Mouse (Mus musculus) stomach, embryonic 14.5 days (tissue): ENCODE data around the gene Calr. TPM values are rescaled to one million over a fixed set of nuclear protein-coding genes. Genes with fewer than 3 reads are reported as not detected.
A peak's percentile ranks its signal among the peaks of the same experiment; 100 is the strongest.

ENCODE experiments used
- ATAC-seq: fragments of 200-750 bp; cut with Nextera tagmentation; 2 replicates; pipeline ENCODE4 v1.8.0; 2017; ENCODE audit warnings: low read depth, moderate TSS enrichment; ENCODE audit not compliant: insufficient number of reproducible peaks, insufficient read depth, low FRiP score
- H3K27ac ChIP-seq: fragments of 300-500 bp; sonication (generic); 2 replicates; pipeline ENCODE4 v1.5.1; 2014; ENCODE audit warnings: mild to moderate bottlenecking, low read length, moderate library complexity, mixed read lengths
- H3K27me3 ChIP-seq: fragments of 300-500 bp; sonication (generic); 2 replicates; pipeline ENCODE4 v1.6.1; 2014; ENCODE audit warnings: low read length, control low read depth, mixed read lengths; ENCODE audit not compliant: control insufficient read depth, insufficient read depth
- H3K36me3 ChIP-seq: fragments of 300-500 bp; sonication (generic); 2 replicates; pipeline ENCODE4 v1.6.1; 2014; ENCODE audit warnings: mild to moderate bottlenecking, control low read depth, low read length, moderate library complexity, mixed read lengths; ENCODE audit not compliant: control insufficient read depth, insufficient read depth
- H3K4me1 ChIP-seq: fragments of 300-500 bp; sonication (generic); 2 replicates; pipeline ENCODE4 v1.6.1; 2014; ENCODE audit warnings: low read length, control low read depth, mixed read lengths; ENCODE audit not compliant: control insufficient read depth, insufficient read depth
- H3K4me2 ChIP-seq: fragments of 300-500 bp; sonication (generic); replicated peaks from 2 replicates; pipeline ENCODE4 v1.6.1; 2014; ENCODE audit warnings: low read depth, low read length, control low read depth
- H3K4me3 ChIP-seq: fragments of 300-500 bp; sonication (generic); 2 replicates; pipeline ENCODE4 v1.5.1; 2014; ENCODE audit warnings: low read depth, low read length, control low read depth
- H3K9ac ChIP-seq: fragments of 300-500 bp; sonication (generic); replicated peaks from 2 replicates; pipeline ENCODE4 v1.6.1; 2014; ENCODE audit warnings: low read depth, mild to moderate bottlenecking, control low read depth, low read length, moderate library complexity, mixed read lengths
- H3K9me3 ChIP-seq: fragments of 300-500 bp; sonication (generic); 2 replicates; pipeline ENCODE4 v1.6.1; 2016; ENCODE audit warnings: low read depth, low read length, control low read depth; ENCODE audit not compliant: control insufficient read depth
- WGBS: fragments of 180-500 bp; shearing (Covaris S2); extraction: QIAGEN DNeasy Blood & Tissue Kit; methylation state at CpG from one replicate; pipeline ENCODE4 v1.1.7; 2014; 5-methylcytosine and 5-hydroxymethylcytosine counted together
- microRNA-seq: library from miRNA; unstranded; fragments of <30 nt; microRNA quantifications from one replicate; pipeline ENCODE4, GENCODE M21; 2016
- polyA plus RNA-seq: library from polyadenylated mRNA; unstranded; fragments of >200 nt; fragmentation: Nextera tagmentation; extraction: Ambion mirVana; gene quantifications from 2 replicates; pipeline ENCODE4 v1.2.1, GENCODE M21; 2014

Calr gene
- polyA plus RNA-seq, 1 experiment from 2014 or later, result 669 TPM

DNA sequence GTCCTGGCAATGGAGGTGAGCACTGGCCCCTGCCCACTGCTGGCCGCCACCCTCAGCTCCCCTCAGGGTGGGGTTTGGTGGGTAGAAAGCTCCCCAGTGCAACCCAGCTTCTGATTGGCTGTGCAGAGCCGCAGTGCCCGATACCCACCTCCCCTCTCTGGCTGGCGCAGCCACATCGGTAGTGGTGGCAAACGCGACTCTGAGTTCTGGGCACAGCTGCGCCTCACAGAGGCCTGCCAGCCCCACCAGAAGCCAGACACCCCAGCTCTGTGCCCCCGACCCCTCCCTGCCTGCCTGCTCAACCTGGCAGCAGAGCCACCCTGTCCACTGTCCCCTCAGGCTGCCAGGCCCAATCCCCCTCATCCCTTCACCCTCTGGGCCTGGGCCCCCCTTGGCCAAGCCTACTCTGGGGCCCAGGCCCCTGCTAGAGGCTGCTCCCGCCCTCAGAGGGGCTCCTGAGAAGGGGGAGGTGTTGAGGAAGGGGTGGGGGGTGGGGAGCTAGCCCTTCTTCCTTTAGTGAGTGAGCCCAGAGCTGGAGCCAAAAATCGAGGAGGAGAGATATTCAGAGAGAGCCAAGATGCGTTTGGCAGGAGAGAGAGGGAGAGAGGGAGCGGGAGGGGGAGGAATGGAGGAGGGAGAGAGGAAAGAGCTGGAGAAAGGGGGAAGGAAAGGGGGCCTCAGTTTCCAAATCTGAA is 52.8 kb downstream of the Calr start:
- Histone ChIP-seq H3K36me3 (peaks cover 12% of the 10 kb centered on the region), H3K4me3 (no peak overlapping the region), H3K27ac (peak overlapping the region; percentile 78; the same call in 1 of the 2 replicates), H3K9ac (no peak overlapping the region; the same call in 1 of the 2 replicates), H3K4me2 (peak overlapping the region; percentile 34; the same call in 1 of the 2 replicates), H3K9me3 (no peaks in the 10 kb centered on the region), H3K27me3 (peaks cover 11% of the 10 kb centered on the region; the same call in 1 of the 2 replicates), H3K4me1 (peaks cover 45% of the 10 kb centered on the region)
- ATAC-seq, result peak; percentile 59; the same call in 1 of the 2 replicates
- WGBS, result 55% methylated on average over 13 of the region's 13 CpGs

- Histone ChIP-seq H3K9me3 (no peaks in the 10 kb centered on the region), H3K4me1 (peaks cover 44% of the 10 kb centered on the region), H3K36me3 (peaks cover 12% of the 10 kb centered on the region), H3K4me3 (no peak overlapping the region), H3K27ac (no peak overlapping the region), H3K27me3 (peaks cover 11% of the 10 kb centered on the region; the same call in 1 of the 2 replicates), H3K4me2 (no peak overlapping the region), H3K9ac (no peak overlapping the region)
- WGBS, result 80% methylated on average over 9 of the region's 9 CpGs
- ATAC-seq, result no peak
Observed at GRCm38 (mm10) chr8:84793134-84793533, 53.6 kb downstream of the Calr start.

DNA sequence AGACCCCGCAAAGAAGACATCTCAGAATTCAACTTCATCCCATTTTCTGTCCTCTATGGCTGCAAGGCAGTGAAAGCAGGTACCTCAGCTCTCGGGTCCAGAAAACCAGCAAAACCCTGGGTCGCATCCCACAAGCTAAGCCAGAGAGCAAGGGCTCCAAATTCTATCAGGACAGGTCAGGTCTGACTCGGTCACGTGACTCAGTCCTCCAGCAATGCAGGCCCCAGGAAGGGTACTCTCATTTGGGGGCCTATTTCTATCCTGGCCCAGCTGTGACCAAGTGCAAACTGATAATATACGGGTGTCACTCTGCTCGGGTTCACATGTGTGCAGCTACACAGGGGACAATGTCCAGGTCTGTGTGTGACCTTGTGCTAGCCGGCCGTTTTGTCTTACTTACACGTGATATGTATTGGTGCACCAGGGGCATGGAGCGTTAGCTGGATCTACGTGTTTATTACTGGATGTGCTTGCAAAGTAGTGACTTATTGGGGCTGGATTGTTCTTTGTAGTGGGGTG is 54.2 kb downstream of the Calr start:
- Histone ChIP-seq H3K4me3 (no peak overlapping the region), H3K36me3 (peaks cover 12% of the 10 kb centered on the region), H3K9me3 (no peaks in the 10 kb centered on the region), H3K4me1 (peaks cover 41% of the 10 kb centered on the region), H3K4me2 (no peak overlapping the region), H3K27me3 (peaks cover 13% of the 10 kb centered on the region), H3K9ac (no peak overlapping the region), H3K27ac (no peak overlapping the region)
- ATAC-seq, result no peak
- 78% methylated on average over 12 of the region's 12 CpGs for WGBS

Small RNA genes lying within 50 kb of the gene (microRNA-seq; reads per million reads assigned to microRNA genes)
- 1.8 reads per million for gene Mir7069

Other genes starting within 250 kb of the Calr start
- 73.1 and 83.4 TPM in 2 replicates for gene Ier2, start 184.1 kb downstream of the Calr start, polyA plus RNA-seq
- gene Trmt1, start 160.6 kb downstream of the Calr start, polyA plus RNA-seq, result 64.6 and 65.7 TPM in 2 replicates
- gene Nacc1, start 159.1 kb downstream of the Calr start, polyA plus RNA-seq, result 25.1 and 25.7 TPM in 2 replicates
- gene Lyl1, start 145.5 kb downstream of the Calr start, polyA plus RNA-seq, result 4.6 and 5.0 TPM in 2 replicates
- gene G430095P16Rik, start 123.9 kb downstream of the Calr start, polyA plus RNA-seq, result 2.8 and 5.0 TPM in 2 replicates
- gene Nfix, start 46.6 kb downstream of the Calr start, polyA plus RNA-seq, result 37.8 and 40.5 TPM in 2 replicates
- 7.1 and 7.6 TPM in 2 replicates for gene Dand5, start 24.1 kb downstream of the Calr start, polyA plus RNA-seq
- gene Gadd45gip1, start 15.4 kb downstream of the Calr start, polyA plus RNA-seq, result 49.5 and 50.5 TPM in 2 replicates
- 119 and 125 TPM in 2 replicates for gene Rad23a, start 6.3 kb downstream of the Calr start, polyA plus RNA-seq
- gene Farsa, start 10.1 kb upstream of the Calr start, polyA plus RNA-seq, result 83.7 and 88.9 TPM in 2 replicates
- 65.4 and 77.8 TPM in 2 replicates for gene Syce2, start 25.2 kb upstream of the Calr start, polyA plus RNA-seq
- gene Gcdh, start 47.0 kb upstream of the Calr start, polyA plus RNA-seq, result 29.3 and 30.8 TPM in 2 replicates
- 2.3 and 2.4 TPM in 2 replicates for gene Klf1, start 55.0 kb upstream of the Calr start, polyA plus RNA-seq
- 14.7 and 17.9 TPM in 2 replicates for gene Dnase2a, start 61.6 kb upstream of the Calr start, polyA plus RNA-seq
- 2.2 and 3.2 TPM in 2 replicates for gene Mast1, start 90.4 kb upstream of the Calr start, polyA plus RNA-seq
- gene Rtbdn, start 100.1 kb upstream of the Calr start, polyA plus RNA-seq, result 0.20 TPM in 1 of 2 replicates, not detected in the other
- not detected in 2 replicates for gene Gm49661, start 122.5 kb upstream of the Calr start, polyA plus RNA-seq
- gene Prdx2, start 122.7 kb upstream of the Calr start, polyA plus RNA-seq, result 799 and 888 TPM in 2 replicates
- 114 and 125 TPM in 2 replicates for gene Rnaseh2a, start 122.8 kb upstream of the Calr start, polyA plus RNA-seq
- 16.9 and 23.4 TPM in 2 replicates for gene Junb, start 131.8 kb upstream of the Calr start, polyA plus RNA-seq
- gene Hook2, start 143.7 kb upstream of the Calr start, polyA plus RNA-seq, result 34.5 and 34.6 TPM in 2 replicates
- 0.29 and 0.38 TPM in 2 replicates for gene Best2, start 167.6 kb upstream of the Calr start, polyA plus RNA-seq
- gene Asna1, start 178.3 kb upstream of the Calr start, polyA plus RNA-seq, result 101 and 103 TPM in 2 replicates
- 132 and 136 TPM in 2 replicates for gene Trir, start 179.9 kb upstream of the Calr start, polyA plus RNA-seq
- gene Tnpo2, start 190.0 kb upstream of the Calr start, polyA plus RNA-seq, result 19.0 and 26.5 TPM in 2 replicates
- 31.9 and 32.6 TPM in 2 replicates for gene Fbxw9, start 213.1 kb upstream of the Calr start, polyA plus RNA-seq
- not detected in 2 replicates for gene Gm5741, start 221.0 kb upstream of the Calr start, polyA plus RNA-seq
- gene Dhps, start 224.8 kb upstream of the Calr start, polyA plus RNA-seq, result 51.9 and 53.9 TPM in 2 replicates
- gene Wdr83os, start 233.8 kb upstream of the Calr start, polyA plus RNA-seq, result 144 and 153 TPM in 2 replicates
- gene Wdr83, start 234.4 kb upstream of the Calr start, polyA plus RNA-seq, result 45.0 and 46.4 TPM in 2 replicates
- gene Man2b1, start 236.3 kb upstream of the Calr start, polyA plus RNA-seq, result 41.5 and 45.9 TPM in 2 replicates